Mouse (Mus musculus) heart, postnatal 0 days (tissue): ENCODE measurements at regions not wholly inside any gene's neighbourhood (a gene's known extent, or its start where the extent isn't known, plus 50 kb on each side); places are given as distances from the start of the nearest gene placed in this dataset.

Experiments
- ATAC-seq: fragments of 200-750 bp; cut with Nextera tagmentation; 2 replicates; pipeline ENCODE4 v1.8.0; 2017; ENCODE audit warnings: low read depth, moderate number of reproducible peaks, moderate library complexity; ENCODE audit not compliant: insufficient read depth
- DNase-seq: peaks from one replicate; pipeline ENCODE4 v3.0.0-alpha.2; 2016; ENCODE audit warnings: low spot score
- H3K27ac ChIP-seq: fragments of 300-500 bp; sonication (generic); 2 replicates; pipeline ENCODE4 v1.5.1; 2014; ENCODE audit warnings: low read depth, mild to moderate bottlenecking
- H3K27me3 ChIP-seq: fragments of 300-500 bp; sonication (generic); 2 replicates; pipeline ENCODE4 v1.6.1; 2014; ENCODE audit warnings: low read length, mixed read lengths; ENCODE audit not compliant: control insufficient read depth, insufficient read depth
- H3K36me3 ChIP-seq: fragments of 300-500 bp; sonication (generic); replicated peaks from 2 replicates; pipeline ENCODE4 v1.6.1; 2014; ENCODE audit warnings: low read length, mixed read lengths; ENCODE audit not compliant: control insufficient read depth, insufficient read depth
- H3K4me1 ChIP-seq: fragments of 300-500 bp; sonication (generic); 2 replicates; pipeline ENCODE4 v1.6.1; 2014; ENCODE audit warnings: antibody characterized with exemption; ENCODE audit not compliant: control insufficient read depth, insufficient read depth
- H3K4me2 ChIP-seq: fragments of 300-500 bp; sonication (generic); 2 replicates; pipeline ENCODE4 v1.6.1; 2014; ENCODE audit warnings: low read depth, mild to moderate bottlenecking, low read length, moderate library complexity
- H3K4me3 ChIP-seq: fragments of 300-500 bp; sonication (generic); 2 replicates; pipeline ENCODE4 v1.5.1; 2014; ENCODE audit warnings: low read depth, low read length
- H3K9ac ChIP-seq: fragments of 300-500 bp; sonication (generic); replicated peaks from 2 replicates; pipeline ENCODE4 v1.6.1; 2014; ENCODE audit warnings: low read depth, low read length, mixed read lengths
- H3K9me3 ChIP-seq: fragments of 300-500 bp; sonication (generic); replicated peaks from 2 replicates; pipeline ENCODE4 v1.6.1; 2016; ENCODE audit warnings: low read length; ENCODE audit not compliant: control insufficient read depth
- CTCF ChIP-seq: IDR thresholded peaks from 2 replicates; pipeline ENCODE4 v1.5.1; 2016; ENCODE audit warnings: antibody characterized with exemption, control low read depth, low read depth
- EP300 ChIP-seq: IDR thresholded peaks from 2 replicates; pipeline ENCODE4 v1.6.1; 2016; ENCODE audit warnings: antibody characterized with exemption, low read depth
- WGBS: fragments of 180-500 bp; shearing (Covaris S2); extraction: QIAGEN DNeasy Blood & Tissue Kit; methylation state at CpG from one replicate; pipeline ENCODE4 v1.1.7; 2014; 5-methylcytosine and 5-hydroxymethylcytosine counted together

DNA sequence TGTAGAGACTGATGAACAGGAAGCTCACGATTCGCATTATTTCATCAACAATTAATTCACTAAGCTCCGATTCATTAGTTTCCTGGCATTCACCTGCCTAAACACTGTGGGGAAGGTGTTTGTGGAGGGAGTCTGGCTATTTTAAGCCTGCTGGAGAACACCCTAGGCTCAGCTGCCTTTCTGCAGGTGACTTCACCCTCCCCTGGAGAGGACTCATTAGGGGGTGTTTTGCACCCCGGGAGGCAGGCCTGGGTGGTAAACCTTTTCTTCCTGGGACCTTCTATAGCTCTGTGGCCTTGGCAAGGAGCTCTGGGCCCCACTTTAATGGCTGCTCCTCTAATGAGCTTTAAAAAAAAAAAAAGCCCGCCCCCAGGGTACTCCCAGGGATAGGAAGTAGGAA lies 55.4 kb upstream of the Bnc1 start:
- 82% methylated on average over 5 of the region's 5 CpGs for WGBS
- H3K36me3 ChIP-seq, result no peaks in the 10 kb centered on the region
- H3K4me3 ChIP-seq, result no peak overlapping the region
- ATAC-seq, result no peak
- H3K4me2 ChIP-seq, result no peak overlapping the region
- no peak for DNase-seq
- no peaks in the 10 kb centered on the region for H3K27me3 ChIP-seq
- H3K27ac ChIP-seq, result no peak overlapping the region
- H3K4me1 ChIP-seq, result no peaks in the 10 kb centered on the region
- no peak overlapping the region for H3K9ac ChIP-seq
- no peaks in the 10 kb centered on the region for H3K9me3 ChIP-seq
- TF ChIP-seq EP300 (no peak), CTCF (no peak)

DNA sequence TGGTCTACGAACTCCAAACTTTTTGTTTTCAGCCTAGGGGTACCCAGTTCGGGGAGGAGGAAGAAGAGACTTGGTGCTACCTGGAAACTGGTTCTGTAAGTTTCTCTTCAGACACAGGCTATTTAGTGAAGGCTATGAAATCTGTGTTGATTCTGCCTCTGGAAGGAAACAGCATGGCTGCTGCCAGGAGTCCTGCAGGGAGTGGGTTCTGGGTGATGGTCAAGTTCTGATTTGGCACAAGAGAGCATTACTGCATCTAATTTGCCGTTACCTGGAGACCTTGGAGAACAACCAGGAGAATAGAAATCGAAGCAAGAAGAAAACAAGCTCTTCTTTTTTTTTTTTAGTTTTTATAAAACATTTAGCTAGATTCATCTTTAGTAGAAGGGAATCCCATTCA lies 61.3 kb upstream of the Bnc1 start:
- H3K4me1 ChIP-seq, result no peaks in the 10 kb centered on the region
- H3K4me3 ChIP-seq, result no peak overlapping the region
- DNase-seq, result no peak
- no peak overlapping the region for H3K9ac ChIP-seq
- H3K4me2 ChIP-seq, result no peak overlapping the region
- no peak for TF ChIP-seq EP300
- no peak for TF ChIP-seq CTCF
- WGBS, result 77% methylated on average over 4 of the region's 4 CpGs
- no peak for ATAC-seq
- no peak overlapping the region for H3K27ac ChIP-seq
- H3K36me3 ChIP-seq, result no peaks in the 10 kb centered on the region
- no peaks in the 10 kb centered on the region for H3K9me3 ChIP-seq
- no peaks in the 10 kb centered on the region for H3K27me3 ChIP-seq

DNA sequence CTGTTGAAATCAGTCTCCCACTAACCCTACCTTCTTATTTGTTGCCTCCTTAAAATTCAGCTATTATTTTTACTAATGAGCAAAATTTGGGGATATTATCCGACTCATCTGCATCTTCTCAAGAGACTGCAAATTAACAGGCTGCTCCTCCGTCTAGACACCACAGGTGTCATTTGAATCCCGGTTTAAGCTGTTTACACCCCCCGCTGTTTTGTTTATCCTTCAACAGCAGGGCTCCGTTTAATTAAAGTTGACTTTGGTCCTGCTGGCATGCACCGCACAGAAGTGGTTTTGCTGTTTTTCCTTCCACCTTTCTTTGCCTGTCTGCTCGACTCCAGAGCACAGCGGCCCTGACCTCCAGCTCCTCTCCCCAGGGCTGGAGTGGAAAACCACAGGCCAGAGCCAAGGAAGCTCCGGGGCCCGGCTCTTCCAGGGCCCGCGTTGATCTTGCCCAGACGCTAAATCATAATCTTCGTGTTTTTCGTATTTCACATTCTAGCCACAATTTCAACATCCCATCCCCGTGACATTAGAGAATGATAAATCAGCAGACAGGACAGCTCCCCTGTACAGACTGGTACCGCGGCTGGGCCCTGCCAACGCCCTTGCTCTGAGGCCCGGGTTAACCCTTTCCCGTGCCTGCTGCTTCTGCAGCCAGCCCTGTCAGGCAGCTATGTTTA lies 64.6 kb upstream of the Bnc1 start:
- 11% methylated on average over 21 of the region's 21 CpGs for WGBS
- TF ChIP-seq CTCF (no peak), EP300 (no peak)
- no peaks in the 10 kb centered on the region for H3K9me3 ChIP-seq
- no peak for DNase-seq
- no peak overlapping the region for H3K4me3 ChIP-seq
- H3K4me2 ChIP-seq, result peak overlapping the region; percentile 18
- no peaks in the 10 kb centered on the region; the same call in 1 of the 2 replicates for H3K27me3 ChIP-seq
- no peak overlapping the region for H3K27ac ChIP-seq
- no peak overlapping the region for H3K9ac ChIP-seq
- no peaks in the 10 kb centered on the region for H3K4me1 ChIP-seq
- ATAC-seq, result no peak
- H3K36me3 ChIP-seq, result no peaks in the 10 kb centered on the region

DNA sequence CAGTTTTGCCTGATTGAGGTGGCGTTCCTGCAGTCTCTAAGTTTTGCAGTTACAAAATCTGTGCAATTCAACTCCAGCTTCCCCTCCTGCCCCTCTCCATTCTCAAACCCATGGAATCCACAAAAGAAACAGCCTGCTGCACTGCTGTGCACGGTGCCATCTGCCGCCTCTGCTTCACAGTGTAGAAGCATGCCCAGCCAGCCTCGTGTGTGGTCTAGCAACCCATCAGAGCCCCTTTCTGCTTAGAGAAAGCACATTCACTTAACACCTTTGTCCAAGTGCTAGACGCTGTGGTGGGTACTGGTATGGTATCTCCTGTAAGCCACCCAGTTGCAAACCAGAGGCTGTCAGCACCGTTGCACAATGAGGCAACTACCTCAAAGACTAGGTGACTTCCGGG lies 71.3 kb upstream of the Bnc1 start:
- H3K36me3 ChIP-seq, result no peaks in the 10 kb centered on the region
- 41% methylated on average over 7 of the region's 7 CpGs for WGBS
- H3K4me2 ChIP-seq, result no peak overlapping the region
- H3K27me3 ChIP-seq, result no peaks in the 10 kb centered on the region; the same call in 1 of the 2 replicates
- TF ChIP-seq EP300 (no peak), CTCF (no peak)
- ATAC-seq, result no peak
- no peak for DNase-seq
- H3K4me1 ChIP-seq, result no peaks in the 10 kb centered on the region
- no peaks in the 10 kb centered on the region for H3K9me3 ChIP-seq
- no peak overlapping the region for H3K9ac ChIP-seq
- no peak overlapping the region for H3K27ac ChIP-seq
- H3K4me3 ChIP-seq, result no peak overlapping the region

DNA sequence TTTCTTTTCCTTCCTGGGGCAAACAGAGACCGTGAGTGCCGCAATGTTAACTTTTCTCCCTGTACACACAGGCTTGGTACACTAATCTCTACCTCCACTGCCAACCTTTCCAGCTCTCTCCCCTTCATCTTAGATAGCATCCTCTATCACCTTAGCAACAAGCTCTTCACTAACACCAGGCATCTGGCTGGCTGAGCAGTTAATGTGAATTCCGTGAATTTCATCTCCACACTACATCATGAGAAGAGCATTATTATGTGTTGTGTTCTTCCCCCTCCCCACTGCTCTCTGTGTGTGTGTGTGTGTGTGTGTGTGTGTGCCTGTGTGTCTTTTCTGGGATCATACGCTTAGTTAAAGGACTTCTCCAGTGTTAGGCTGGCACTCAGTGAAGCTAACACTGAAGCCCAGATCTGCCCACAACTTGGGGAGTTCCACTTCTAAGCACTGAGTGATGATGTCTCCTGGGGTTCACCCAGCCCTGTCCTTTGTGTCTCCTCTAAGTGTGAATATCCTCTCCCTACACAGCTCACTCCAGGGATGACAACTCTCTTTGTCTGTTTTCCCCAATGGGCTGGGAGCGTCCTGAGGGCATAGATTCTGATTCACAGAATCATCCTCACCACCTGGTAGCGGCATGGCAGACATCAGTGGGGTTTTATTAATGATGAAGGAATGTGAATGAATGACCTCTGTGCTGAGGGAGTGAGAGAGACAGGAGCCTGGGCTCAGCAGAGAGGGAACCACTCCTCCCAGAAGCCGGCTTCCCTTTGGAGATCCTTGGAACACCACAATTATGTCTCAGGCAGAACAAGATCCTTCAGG lies 77.7 kb upstream of the Bnc1 start:
- no peaks in the 10 kb centered on the region for H3K36me3 ChIP-seq
- H3K4me3 ChIP-seq, result no peak overlapping the region
- no peaks in the 10 kb centered on the region for H3K27me3 ChIP-seq
- TF ChIP-seq EP300, result no peak
- no peak for TF ChIP-seq CTCF
- no peak overlapping the region for H3K27ac ChIP-seq
- H3K4me2 ChIP-seq, result no peak overlapping the region
- H3K9me3 ChIP-seq, result no peaks in the 10 kb centered on the region
- no peaks in the 10 kb centered on the region for H3K4me1 ChIP-seq
- 73% methylated on average over 7 of the region's 7 CpGs for WGBS
- ATAC-seq (no peak), DNase-seq (no peak)
- no peak overlapping the region for H3K9ac ChIP-seq
